Mouse (Mus musculus): ENCODE measurements around the gene Dglucy. TPM values are rescaled to one million over a fixed set of nuclear protein-coding genes. Genes with fewer than 3 reads are reported as not detected.
A peak's percentile ranks its signal among the peaks of the same experiment; 100 is the strongest.

Gene Dglucy
- total RNA-seq, 2 experiments from 2014 or later, result 8.0 to 9.3 TPM

GRCm38 (mm10) chr12:100831629-100832325 lies 52.9 kb downstream of the Dglucy start:
- DNase-seq (ENCODE audit: low spot score in 2 of 2), result no peak
- intact Hi-C loops (cut with DNase I), result no loop called here

- DNase-seq (ENCODE audit: low spot score in 2 of 2), result no peak
- intact Hi-C loops (cut with DNase I), result no loop called here
Measured at GRCm38 (mm10) chr12:100837208-100837607, 58.4 kb downstream of the Dglucy start.

- intact Hi-C loops (cut with DNase I), result no loop called here
- no peak for DNase-seq (ENCODE audit: low spot score in 2 of 2)
Measured at GRCm38 (mm10) chr12:100839079-100839600, 60.3 kb downstream of the Dglucy start.

GRCm38 (mm10) chr12:100839926-100840325 lies 61.1 kb downstream of the Dglucy start:
- no peak for DNase-seq (ENCODE audit: low spot score in 2 of 2)
- intact Hi-C loops (cut with DNase I), result loop anchor here (2.0 to 10.0 kb wide), 5 partner anchors 118 to 673 kb away; partner anchors contain the start of gene Ccdc88c

GRCm38 (mm10) chr12:100841211-100841792 lies 62.4 kb downstream of the Dglucy start:
- intact Hi-C loops (cut with DNase I), result loop anchor here (1.0 to 10.0 kb wide), 6 partner anchors 69 to 674 kb away; partner anchors contain the start of gene Ccdc88c
- peak; percentile 71 to 76 for DNase-seq (ENCODE audit: low spot score in 2 of 2)

- intact Hi-C loops (cut with DNase I), result loop anchor here (5.0 to 10.0 kb wide), 4 partner anchors 121 to 676 kb away; partner anchors contain the start of gene Ccdc88c
Measured at GRCm38 (mm10) chr12:100843171-100843570, 64.3 kb downstream of the Dglucy start.

GRCm38 (mm10) chr12:100844546-100844945 lies 65.7 kb downstream of the Dglucy start:
- no peak for DNase-seq (ENCODE audit: low spot score in 2 of 2)

More at GRCm38 (mm10) chr12:100843171-100843570, 64.3 kb downstream of the Dglucy start:
- DNase-seq (ENCODE audit: low spot score in 2 of 2), result no peak

GRCm38 (mm10) chr12:100845829-100846228 lies 67.0 kb downstream of the Dglucy start:
- no peak for DNase-seq (ENCODE audit: low spot score in 2 of 2)
- intact Hi-C loops (cut with DNase I), result loop anchor here (10.0 kb wide), 1 partner anchor 179 kb away; the partner anchor contains the start of gene Ccdc88c

More at GRCm38 (mm10) chr12:100844546-100844945, 65.7 kb downstream of the Dglucy start:
- intact Hi-C loops (cut with DNase I), result loop anchor here (5.0 to 10.0 kb wide), 4 partner anchors 122 to 677 kb away; partner anchors contain the start of gene Ccdc88c

GRCm38 (mm10) chr12:100846566-100846965 lies 67.7 kb downstream of the Dglucy start:
- no peak for DNase-seq (ENCODE audit: low spot score in 2 of 2)
- intact Hi-C loops (cut with DNase I), result loop anchor here (10.0 kb wide), 1 partner anchor 178 kb away; the partner anchor contains the start of gene Ccdc88c

GRCm38 (mm10) chr12:100847437-100848080 lies 68.7 kb downstream of the Dglucy start:
- DNase-seq (ENCODE audit: low spot score in 2 of 2), result no peak
- intact Hi-C loops (cut with DNase I), result loop anchor here (2.0 to 10.0 kb wide), 2 partner anchors 79 to 177 kb away; partner anchors contain the start of gene Ccdc88c

GRCm38 (mm10) chr12:100849421-100850138 lies 70.7 kb downstream of the Dglucy start:
- intact Hi-C loops (cut with DNase I), result loop anchor here (2.0 to 10.0 kb wide), 2 partner anchors 77 to 175 kb away; partner anchors contain the start of gene Ccdc88c
- peak in 1 of 2 experiments; percentile 51 for DNase-seq (ENCODE audit: low spot score in 2 of 2)

- intact Hi-C loops (cut with DNase I), result no loop called here
- DNase-seq (ENCODE audit: low spot score in 2 of 2), result no peak
Measured at GRCm38 (mm10) chr12:100852370-100852769, 73.5 kb downstream of the Dglucy start.

- intact Hi-C loops (cut with DNase I), result no loop called here
Measured at GRCm38 (mm10) chr12:100856337-100856736, 77.5 kb downstream of the Dglucy start.

GRCm38 (mm10) chr12:100857791-100858190 lies 78.9 kb downstream of the Dglucy start:
- intact Hi-C loops (cut with DNase I), result no loop called here

More at GRCm38 (mm10) chr12:100856337-100856736, 77.5 kb downstream of the Dglucy start:
- no peak for DNase-seq (ENCODE audit: low spot score in 2 of 2)

GRCm38 (mm10) chr12:100862272-100862671 lies 83.4 kb downstream of the Dglucy start:
- DNase-seq (ENCODE audit: low spot score in 2 of 2), result no peak
- intact Hi-C loops (cut with DNase I), result no loop called here

More at GRCm38 (mm10) chr12:100857791-100858190, 78.9 kb downstream of the Dglucy start:
- DNase-seq (ENCODE audit: low spot score in 2 of 2), result no peak

- DNase-seq (ENCODE audit: low spot score in 2 of 2), result no peak
- intact Hi-C loops (cut with DNase I), result no loop called here
Measured at GRCm38 (mm10) chr12:100862856-100863446, 84.1 kb downstream of the Dglucy start.

GRCm38 (mm10) chr12:100865072-100865471 lies 86.2 kb downstream of the Dglucy start:
- intact Hi-C loops (cut with DNase I), result no loop called here

GRCm38 (mm10) chr12:100865509-100866078 lies 86.7 kb downstream of the Dglucy start:
- DNase-seq (ENCODE audit: low spot score in 2 of 2), result no peak
- intact Hi-C loops (cut with DNase I), result no loop called here

More at GRCm38 (mm10) chr12:100865072-100865471, 86.2 kb downstream of the Dglucy start:
- DNase-seq (ENCODE audit: low spot score in 2 of 2), result no peak

All from left cerebral cortex, postnatal 36 days (tissue).